Mouse (Mus musculus) gastrocnemius, postnatal 10 days (tissue): ENCODE measurements around the gene Gm15517. TPM values are rescaled to one million over a fixed set of nuclear protein-coding genes. Genes with fewer than 3 reads are reported as not detected.
"Not testable (repeated sequence)": the region's sequence is repeated elsewhere in the genome, so short reads cannot be mapped to it uniquely, and the experiment has no call there.

Experiments used
- DNase-seq: peaks from one replicate; pipeline ENCODE4 v3.0.0; 2021; ENCODE audit warnings: mixed read lengths
- total RNA-seq, 2 experiments: library from RNA; stranded (reverse); gene quantifications; 2 replicates each; pipeline ENCODE4 v1.2.3; 2021

Gene Gm15517
- total RNA-seq, 2 experiments from 2014 or later: not detected

- DNase-seq: no peak
Measured at GRCm38 (mm10) chr7:44269397-44269796, 8.2 kb downstream of the Gm15517 start.

DNA sequence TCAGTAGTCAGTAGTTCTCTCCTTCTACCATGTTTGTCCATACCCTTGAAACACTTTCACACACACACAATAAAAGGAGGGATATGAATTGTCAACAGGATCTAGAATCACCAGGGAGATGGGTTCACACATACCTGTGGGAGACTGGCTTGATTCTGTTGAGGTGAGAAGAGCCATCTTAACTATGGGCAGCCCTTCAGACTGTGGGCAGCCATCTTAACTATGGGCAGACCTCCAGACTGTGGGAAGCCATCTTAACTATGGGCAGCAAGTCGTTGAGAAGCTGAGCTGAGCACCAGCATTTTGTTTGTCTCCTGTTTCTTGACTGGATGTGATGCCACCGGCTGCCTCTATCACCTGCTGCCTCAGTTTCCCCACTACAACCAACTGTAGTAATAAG, 10.1 kb downstream of the Gm15517 start:
- no peak for DNase-seq

GRCm38 (mm10) chr7:44272546-44272945, 11.3 kb downstream of the Gm15517 start:
- DNase-seq: no peak

DNA sequence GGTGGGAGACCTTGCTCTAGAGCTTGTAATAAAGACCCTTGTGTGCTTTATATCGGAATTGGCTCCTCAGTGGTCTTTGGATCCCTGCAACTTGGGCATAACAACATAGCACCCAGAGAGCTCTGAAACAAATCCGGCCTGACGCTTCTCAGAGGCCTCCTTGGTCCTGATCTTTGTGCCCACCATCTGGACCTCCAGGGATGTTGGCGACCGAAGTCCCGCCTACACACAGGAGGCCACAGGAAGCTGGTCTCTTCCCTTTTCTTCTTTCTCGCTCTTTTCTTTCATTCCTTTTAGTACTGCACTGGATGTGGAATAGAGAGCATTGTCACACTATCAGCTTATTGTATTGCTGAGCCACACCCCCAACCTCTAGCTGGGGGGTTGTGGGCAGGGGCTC, 12.2 kb downstream of the Gm15517 start:
- no peak for DNase-seq

DNA sequence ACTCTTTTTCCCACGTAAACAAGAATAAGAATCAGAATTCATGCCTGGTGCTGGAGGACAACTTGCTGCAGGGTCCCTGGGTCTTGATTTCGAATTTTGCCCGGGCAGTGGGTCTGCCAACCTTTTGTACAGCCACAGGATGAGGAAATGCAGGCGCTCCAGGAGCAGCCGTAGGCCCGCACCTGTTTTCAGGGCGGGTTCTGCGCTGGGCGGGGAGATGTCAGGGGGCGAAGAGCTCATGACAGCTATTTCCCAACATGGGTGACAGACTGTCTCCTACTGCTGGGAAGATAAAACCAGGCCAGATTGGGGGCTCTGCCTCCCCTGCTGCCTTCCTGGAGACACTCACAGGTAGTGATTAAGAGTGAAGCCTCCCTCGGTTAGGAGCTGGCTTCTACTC, 12.8 kb downstream of the Gm15517 start:
- no peak for DNase-seq

GRCm38 (mm10) chr7:44275546-44275945, 14.3 kb downstream of the Gm15517 start:
- no peak for DNase-seq

GRCm38 (mm10) chr7:44276461-44277249, 15.4 kb downstream of the Gm15517 start:
- no peak for DNase-seq

GRCm38 (mm10) chr7:44277250-44277622, 16.0 kb downstream of the Gm15517 start:
- no peak for DNase-seq

DNA sequence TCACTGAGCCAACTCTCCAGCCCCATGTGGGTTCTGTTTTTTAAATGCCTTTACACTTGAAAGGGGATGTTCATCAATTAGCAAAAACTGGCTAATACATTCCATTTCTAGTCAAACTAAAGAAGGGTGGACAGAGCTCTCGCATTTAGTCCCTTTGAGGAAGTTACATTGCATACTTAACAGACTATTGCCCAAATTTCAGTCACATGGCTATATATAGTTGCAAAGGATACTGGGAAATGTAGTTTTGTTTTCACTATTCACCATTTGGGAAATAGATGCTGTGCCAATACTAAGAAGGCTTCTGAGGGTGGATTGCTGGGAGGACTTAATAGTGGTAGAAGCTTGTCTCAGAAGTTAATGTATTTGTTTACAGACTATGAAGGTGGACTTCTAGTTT, 19.7 kb downstream of the Gm15517 start:
- DNase-seq: no peak

DNA sequence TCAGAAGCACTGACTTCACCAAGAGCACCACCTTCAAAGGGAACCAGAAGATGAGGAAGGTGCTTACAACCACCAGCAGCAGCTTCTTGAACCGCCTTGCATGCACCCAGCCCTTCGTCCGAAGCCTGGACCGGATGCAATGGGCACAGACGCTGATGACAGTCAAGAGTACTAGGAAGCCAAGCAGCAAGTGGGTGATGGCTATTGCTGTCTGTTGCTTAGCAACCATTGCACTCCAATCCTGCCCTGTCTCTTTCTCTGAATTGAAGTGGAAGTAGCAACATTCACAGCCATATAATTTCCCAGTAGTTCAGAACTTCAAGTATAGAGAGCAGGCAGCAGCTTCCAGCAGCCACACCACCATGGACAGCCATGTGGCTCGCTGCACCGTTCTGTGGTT, 20.3 kb downstream of the Gm15517 start:
- DNase-seq: no peak

DNA sequence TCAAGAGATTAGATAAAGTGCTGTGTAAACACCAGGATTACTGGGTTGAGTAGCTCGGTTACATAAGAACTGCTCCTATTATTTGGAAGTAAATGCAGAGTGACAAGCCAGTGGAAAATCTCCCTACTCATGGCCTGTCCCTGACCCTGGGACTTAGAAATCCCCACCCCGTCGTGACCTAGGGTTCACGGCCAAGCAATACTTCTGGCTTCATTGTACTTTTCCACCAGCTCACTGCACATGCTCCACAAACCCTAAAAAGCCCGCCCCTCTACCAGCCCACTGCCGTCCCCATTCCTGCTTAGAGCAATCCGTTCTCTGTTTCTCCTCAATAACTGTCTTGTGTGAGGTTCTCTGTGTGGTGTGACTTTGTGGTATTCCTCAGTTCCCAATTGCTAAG, 26.5 kb downstream of the Gm15517 start:
- no peak for DNase-seq

DNA sequence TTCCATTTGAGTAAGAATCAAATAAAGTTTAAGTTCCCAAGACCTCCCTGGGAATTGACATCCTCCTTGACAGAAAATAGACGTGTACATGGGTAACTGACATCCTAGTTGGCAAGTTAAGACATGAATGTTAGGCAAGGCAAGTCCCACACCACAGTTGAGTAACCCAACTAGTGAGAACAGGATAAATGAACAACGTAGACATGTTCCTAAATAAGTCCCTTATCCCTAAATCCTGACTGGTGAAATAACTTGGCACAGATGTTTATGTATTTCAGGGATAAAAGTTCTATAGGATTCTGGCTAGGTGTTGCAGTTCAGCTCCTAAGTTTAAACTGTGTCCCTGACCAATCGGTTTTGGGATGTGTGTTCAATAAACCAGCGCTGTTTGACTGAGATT, 29.7 kb downstream of the Gm15517 start:
- no peak for DNase-seq

- DNase-seq: no peak
Measured at GRCm38 (mm10) chr7:44291418-44291817, 30.2 kb downstream of the Gm15517 start.

DNA sequence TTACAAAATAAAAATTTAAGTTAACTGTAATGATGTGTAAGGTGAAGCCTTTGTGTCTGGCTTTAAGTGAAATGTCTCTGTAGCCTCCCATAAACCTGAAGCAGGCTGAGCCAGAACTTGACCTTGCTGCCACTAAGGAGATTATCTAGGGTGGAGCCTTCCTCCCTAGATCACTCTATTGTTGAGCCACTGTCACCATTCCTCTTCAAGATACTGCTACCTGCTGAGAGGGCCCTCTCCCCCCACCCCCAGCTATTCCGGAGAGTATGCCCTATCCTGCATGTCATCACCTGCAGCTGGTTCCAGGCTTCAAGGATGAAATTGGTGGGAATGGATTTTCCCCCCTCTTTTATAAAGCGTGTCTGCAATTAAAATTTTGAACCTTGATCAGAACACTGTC, 36.3 kb downstream of the Gm15517 start:
- DNase-seq: not testable (repeated sequence)

GRCm38 (mm10) chr7:44303346-44304340, 42.4 kb downstream of the Gm15517 start:
- no peak for DNase-seq

- DNase-seq: no peak
Measured at GRCm38 (mm10) chr7:44304463-44304774, 43.2 kb downstream of the Gm15517 start.

DNA sequence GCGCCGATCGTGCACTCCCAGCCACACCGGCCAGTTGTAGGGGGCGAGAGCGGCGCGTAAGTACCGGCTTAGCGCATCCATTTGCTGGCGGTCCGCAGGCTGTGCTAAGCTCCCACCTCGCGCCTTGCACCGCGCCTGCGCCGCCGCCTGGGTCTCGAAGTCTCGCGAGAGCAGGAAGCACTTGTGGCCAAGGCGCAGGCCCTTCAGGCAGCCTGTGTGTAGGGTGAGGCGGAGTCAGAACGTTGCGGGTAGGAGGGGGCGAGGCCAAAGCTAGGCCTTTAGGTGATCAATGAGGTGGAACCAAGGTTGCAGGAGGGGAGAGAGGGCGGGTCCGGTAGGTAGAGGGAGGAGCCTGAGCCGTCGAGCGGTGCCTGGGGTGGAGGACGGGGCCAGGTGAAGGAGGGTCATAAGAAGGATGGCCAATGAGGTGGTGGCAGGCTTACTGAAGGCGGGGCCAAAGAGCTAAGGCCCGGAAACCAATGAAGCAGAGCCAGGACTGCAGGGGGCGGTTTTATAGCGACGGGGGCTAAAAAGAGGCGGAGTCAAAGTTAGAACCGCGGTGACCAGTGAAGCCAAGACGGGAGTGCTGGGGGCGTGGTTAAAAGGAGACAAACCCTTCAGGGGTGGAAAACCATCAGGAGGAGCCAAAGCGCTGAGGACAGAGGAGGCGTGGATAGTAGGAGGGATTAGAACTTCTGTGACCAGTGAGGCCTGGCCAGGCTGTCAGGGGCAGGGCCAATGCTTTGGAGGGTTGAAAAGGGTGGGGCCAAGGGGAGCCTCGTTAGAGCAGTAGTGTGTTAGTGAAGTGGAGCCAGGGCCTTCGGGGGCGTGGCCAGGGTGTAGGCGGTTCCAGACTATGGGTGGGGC, 43.8 kb downstream of the Gm15517 start:
- DNase-seq: peak; percentile 92

DNA sequence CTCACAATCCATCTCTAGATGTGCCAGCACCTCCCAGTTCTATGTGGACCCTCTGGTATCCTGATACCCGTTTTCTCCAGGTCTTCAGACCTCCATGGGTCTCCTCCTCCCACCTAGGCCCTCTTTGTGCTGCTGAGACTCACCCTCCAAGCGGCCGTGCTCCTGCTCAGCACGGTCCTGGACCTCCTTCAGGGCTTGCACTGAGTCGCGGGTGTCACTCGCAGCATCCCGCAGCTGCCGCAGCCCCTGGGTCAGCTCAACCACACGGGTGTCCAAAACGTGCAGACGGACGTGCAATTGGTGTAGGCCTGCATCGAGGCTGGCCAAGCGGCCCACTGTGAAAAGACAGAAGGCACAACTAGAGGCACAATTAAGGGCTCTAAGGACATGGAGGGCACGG, 44.4 kb downstream of the Gm15517 start:
- no peak for DNase-seq

- DNase-seq: no peak
Measured at GRCm38 (mm10) chr7:44306516-44307240, 45.4 kb downstream of the Gm15517 start, which contains the start of gene Clec11a. Gene Clec11a, minus strand, starts transcription at chr7:44306902.

DNA sequence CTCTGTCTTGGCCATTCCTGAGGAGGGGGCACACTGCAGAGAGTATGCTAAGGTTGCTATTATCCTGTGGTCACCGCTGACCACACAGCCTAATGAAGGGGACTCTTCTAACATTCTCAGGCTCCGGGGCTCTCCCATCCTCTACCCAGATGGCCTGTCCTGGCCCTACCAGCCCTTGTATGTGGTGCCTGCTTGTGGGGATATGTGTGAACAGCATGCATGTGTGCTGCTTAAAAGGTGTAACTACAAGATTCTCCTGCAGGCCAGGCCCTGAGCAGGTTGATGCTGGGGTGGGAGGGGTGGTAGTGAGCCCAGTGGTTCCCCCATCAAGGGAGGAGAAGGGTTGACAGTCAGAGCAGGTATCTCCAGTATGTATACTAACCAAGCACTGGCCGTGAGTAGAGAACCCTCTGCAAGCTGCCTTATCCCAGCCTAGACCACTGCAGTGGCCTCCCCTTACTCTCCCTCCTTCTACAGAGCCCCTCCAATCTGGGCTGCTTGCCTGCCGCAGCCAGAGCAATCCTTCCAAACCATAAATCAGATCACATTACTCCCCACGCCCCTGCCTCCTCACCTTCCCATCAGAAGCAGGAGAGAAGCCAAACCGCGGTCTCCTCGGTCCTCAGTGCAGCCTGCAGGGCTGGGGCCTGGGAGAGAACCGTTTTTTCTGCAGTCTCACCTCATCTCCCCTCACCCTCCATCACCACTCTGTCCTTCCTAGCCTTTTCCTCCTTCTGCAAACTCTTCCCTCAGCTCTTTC, 46.2 kb downstream of the Gm15517 start:
- no peak for DNase-seq
